Mouse (Mus musculus) stomach, adult 2 months (tissue): ENCODE measurements around the gene Otud1. TPM values are rescaled to one million over a fixed set of nuclear protein-coding genes. Genes with fewer than 3 reads are reported as not detected.

Source experiments
- polyA plus RNA-seq: library from polyadenylated mRNA; depleted of rRNA; stranded (reverse); fragments of >200 nt; gene quantifications from 2 replicates; pipeline ENCODE4 v1.2.3, GENCODE M21; 2012; rRNA removed

Otud1 gene
- polyA plus RNA-seq: 6.0 and 14.9 TPM in 2 replicates

DNA sequence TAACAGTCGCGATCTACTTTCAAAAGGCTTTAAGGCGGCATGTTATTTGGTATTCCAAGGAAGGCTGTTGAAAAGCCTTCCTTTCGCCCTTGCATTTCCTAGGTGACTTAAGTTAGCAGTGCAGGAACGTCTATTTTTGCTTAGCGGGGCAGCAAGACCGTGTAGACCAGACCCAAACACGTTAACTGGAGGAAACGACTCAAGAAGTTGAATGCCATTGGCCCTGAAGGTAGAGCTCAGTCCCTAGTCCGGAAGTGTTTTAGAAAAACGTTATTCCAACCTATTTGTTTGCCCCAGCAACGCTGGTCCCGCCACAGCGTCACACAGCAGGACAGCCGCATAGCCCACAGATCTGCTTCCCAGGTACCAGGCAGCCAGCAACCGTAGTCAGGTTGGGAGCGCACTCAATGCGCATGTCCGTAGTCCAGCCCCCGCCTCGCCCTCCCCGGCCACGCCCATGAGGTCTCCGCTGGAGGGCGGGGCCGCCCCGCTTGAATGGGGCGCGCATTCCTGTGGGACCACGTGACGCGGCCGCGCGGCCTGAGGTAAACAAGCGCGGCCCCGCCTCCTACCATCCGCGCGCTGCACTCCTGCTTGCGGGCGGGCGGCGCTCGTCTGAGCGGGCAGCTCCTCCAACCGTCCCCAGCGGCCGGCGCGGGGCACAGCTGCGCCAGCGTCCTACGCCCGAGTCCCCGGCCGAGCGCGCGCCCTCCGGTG lies at the start of gene Otud1:
Gene Otud1, plus strand, starts transcription at position 595 of the 717 bp plus-strand sequence.

Other genes with a start within 250 kb of the Otud1 start
- gene Ptf1a, start 212.1 kb upstream of the Otud1 start, polyA plus RNA-seq: 3.1 and 5.7 TPM in 2 replicates
- not detected in 2 replicates for gene 4921504E06Rik, start 103.8 kb upstream of the Otud1 start, polyA plus RNA-seq